Mouse (Mus musculus) heart, adult 2 months (tissue): ENCODE measurements around the gene Chrna9.

ENCODE experiments used
- CTCF ChIP-seq: fragments of 200-600 bp; IDR thresholded peaks from 2 replicates; pipeline ENCODE4 v1.8.1; 2022; ENCODE audit warnings: antibody characterized with exemption, mild to moderate bottlenecking, moderate library complexity
- POLR2A ChIP-seq: fragments of 200-500 bp; IDR thresholded peaks from 2 replicates; pipeline ENCODE4 v1.6.1; 2011; ENCODE audit warnings: mild to moderate bottlenecking, low read depth, low read length, control low read depth; ENCODE audit not compliant: insufficient read depth

DNA sequence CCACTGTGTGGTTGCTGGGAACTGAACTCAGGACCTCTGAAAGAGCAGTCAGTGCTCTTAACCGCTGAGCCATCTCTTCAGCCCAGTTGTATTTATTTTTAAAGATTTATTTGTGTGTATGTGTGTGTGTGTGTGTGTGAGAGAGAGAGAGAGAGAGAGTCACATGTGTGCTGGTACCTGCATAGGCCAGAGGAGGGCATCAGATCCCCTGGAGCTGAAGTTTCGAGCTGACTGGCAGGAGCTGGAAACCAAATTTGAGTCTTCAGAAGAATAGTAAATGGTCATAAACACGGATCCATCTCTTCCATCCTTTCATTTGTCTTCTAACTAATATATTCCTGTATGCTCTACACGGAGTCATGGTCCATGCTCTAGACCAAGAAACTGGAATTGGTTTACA is 1.5 kb upstream of the Chrna9 start:
- TF ChIP-seq CTCF (no peak), POLR2A (no peak)
